In the genomic region with DNA sequence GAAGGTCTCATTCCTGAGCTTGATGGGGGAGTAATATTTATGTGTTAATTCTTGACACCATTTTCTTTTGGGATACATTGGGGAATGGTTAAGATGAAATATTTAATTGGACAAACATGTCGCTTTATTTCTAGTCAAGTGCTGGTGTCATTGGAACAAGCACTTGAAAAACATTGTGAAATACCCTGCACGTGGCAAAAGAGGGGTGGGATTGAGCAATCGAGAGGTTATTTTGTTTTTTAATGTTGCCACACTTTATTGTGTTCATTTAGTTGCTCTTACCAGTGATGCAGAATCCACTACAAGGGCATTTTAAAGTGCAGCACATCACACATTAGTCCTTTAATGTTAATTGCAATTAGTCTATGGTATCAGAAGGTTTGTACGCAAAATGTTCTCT, we compare ENCODE assay signal across 24 mouse cellular contexts.
DNase-seq lines count a peak whose midpoint lies in the region; ATAC-seq and TF ChIP-seq lines count a peak whose summit lies in the region.
"Had no signal": no experiment of that assay in that cellular context is flagged by ENCODE, and none has a peak within 500 bp of the region (broad histone marks: within the 10 kb centered on the region; RNA-seq: fewer than 3 reads in every experiment).

No protein-coding gene starts in this region.

- H3K27me3 ChIP-seq in midbrain, embryonic 11.5 days (ENCODE audit: control insufficient read depth, insufficient read depth, low read length) = no peaks in the 10 kb centered on the region
- no peaks in the 10 kb centered on the region for H3K27me3 ChIP-seq in midbrain, embryonic 14.5 days (ENCODE audit: control insufficient read depth, insufficient read depth, low read length)
- H3K27me3 ChIP-seq: forebrain, embryonic 15.5 days; heart, embryonic 13.5 days; hindbrain, embryonic 13.5 days; liver, embryonic 12.5 days; neural tube, embryonic 13.5 days had no signal

- intact Hi-C loops in left cerebral cortex, adult 2 months (cut with DNase I) = loop anchor here (10.0 kb wide), 1 partner anchor 1118 kb away; no protein-coding TSS in a partner anchor
- intact Hi-C loops in left cerebral cortex, postnatal 25 days (cut with DNase I) = no loop called here

- ATAC-seq in midbrain, embryonic 11.5 days (ENCODE audit: low FRiP score) = no peak
- ATAC-seq in midbrain, embryonic 14.5 days (ENCODE audit: low FRiP score, low TSS enrichment) = no peak
- ATAC-seq: forebrain, embryonic 15.5 days; liver, embryonic 12.5 days; midbrain, embryonic 16.5 days had no signal

- H3K27ac ChIP-seq in left cerebral cortex, adult 2 months = peak overlapping the region; percentile 67
- no peak overlapping the region for H3K27ac ChIP-seq in midbrain, embryonic 11.5 days (ENCODE audit: low read depth, low read length)
- no peak overlapping the region for H3K27ac ChIP-seq in midbrain, embryonic 14.5 days (replicated peaks; ENCODE audit: low read depth, low read length)
- H3K27ac ChIP-seq: embryonic facial prominence, embryonic 10.5 days; forebrain, embryonic 15.5 days; heart, adult 2 months; heart, embryonic 13.5 days; hindbrain, embryonic 13.5 days; liver, embryonic 12.5 days; neural tube, embryonic 13.5 days had no signal

- no peaks in the 10 kb centered on the region for H3K9me3 ChIP-seq in midbrain, embryonic 11.5 days (ENCODE audit: control insufficient read depth, low read length)
- H3K9me3 ChIP-seq in midbrain, embryonic 14.5 days (ENCODE audit: control insufficient read depth, low read length) = no peaks in the 10 kb centered on the region
- H3K9me3 ChIP-seq: embryonic facial prominence, embryonic 10.5 days; forebrain, embryonic 15.5 days; heart, embryonic 13.5 days; hindbrain, embryonic 13.5 days; liver, embryonic 12.5 days; neural tube, embryonic 13.5 days had no signal

- no peak overlapping the region for H3K4me2 ChIP-seq in midbrain, embryonic 11.5 days
- H3K4me2 ChIP-seq in midbrain, embryonic 14.5 days (ENCODE audit: low read length) = no peak overlapping the region
- H3K4me2 ChIP-seq: forebrain, embryonic 15.5 days; heart, embryonic 13.5 days; hindbrain, embryonic 13.5 days; liver, embryonic 12.5 days; lung, embryonic 14.5 days; neural tube, embryonic 13.5 days had no signal

- WGBS in midbrain, embryonic 11.5 days = 86% methylated on average over 4 of the region's 4 CpGs
- WGBS in midbrain, embryonic 14.5 days = 91% methylated on average over 4 of the region's 4 CpGs

- H3K4me1 ChIP-seq in midbrain, embryonic 11.5 days (ENCODE audit: control insufficient read depth, insufficient read depth, low read length) = no peaks in the 10 kb centered on the region
- no peaks in the 10 kb centered on the region for H3K4me1 ChIP-seq in midbrain, embryonic 14.5 days (ENCODE audit: control insufficient read depth, insufficient read depth, low read length)
- H3K4me1 ChIP-seq: embryonic facial prominence, embryonic 10.5 days; forebrain, embryonic 15.5 days; heart, embryonic 13.5 days; hindbrain, embryonic 13.5 days; liver, embryonic 12.5 days; neural tube, embryonic 13.5 days had no signal

- no peak overlapping the region for H3K4me3 ChIP-seq in left cerebral cortex, adult 2 months
- H3K4me3 ChIP-seq in midbrain, embryonic 11.5 days (ENCODE audit: low read depth, low read length) = no peak overlapping the region
- no peak overlapping the region for H3K4me3 ChIP-seq in midbrain, embryonic 14.5 days (replicated peaks; ENCODE audit: low read depth, low read length)
- H3K4me3 ChIP-seq: embryonic facial prominence, embryonic 10.5 days; forebrain, embryonic 15.5 days; heart, adult 2 months; heart, embryonic 13.5 days; hindbrain, embryonic 13.5 days; liver, embryonic 12.5 days; myocyte; neural tube, embryonic 13.5 days had no signal

- no peaks in the 10 kb centered on the region for H3K36me3 ChIP-seq in midbrain, embryonic 11.5 days (ENCODE audit: control insufficient read depth, insufficient read depth, low read length)
- H3K36me3 ChIP-seq in midbrain, embryonic 14.5 days (ENCODE audit: control insufficient read depth, insufficient read depth, low read length) = no peaks in the 10 kb centered on the region
- H3K36me3 ChIP-seq: embryonic facial prominence, embryonic 10.5 days; forebrain, embryonic 15.5 days; heart, embryonic 13.5 days; hindbrain, embryonic 13.5 days; liver, embryonic 12.5 days; neural tube, embryonic 13.5 days had no signal

- no peak for TF ChIP-seq CTCF in left cerebral cortex, adult 2 months (IDR thresholded peaks at IDR 0.05)

- peak; percentile 51 for DNase-seq in adrenal gland, adult 2 months
- DNase-seq in adrenal gland, adult 8-10 months = no peak
- DNase-seq in left cerebral cortex, adult 2 months (ENCODE audit: extremely low spot score in 1 of 2, low spot score in 2 of 2) = peak in 1 of 2 experiments; percentile 3
- DNase-seq in left cerebral cortex, postnatal 25 days (ENCODE audit: low spot score in 2 of 2) = no peak
- peak; percentile 73 for DNase-seq in midbrain, embryonic 11.5 days (ENCODE audit: low spot score, missing footprints)
- no peak for DNase-seq in midbrain, embryonic 14.5 days
- no peak for DNase-seq in thymus, adult 18-20 months
- DNase-seq: adrenal gland, postnatal 25 days; cerebellum, adult 9-10 months; gastrocnemius, postnatal 10 days; heart, postnatal 14 days; kidney, adult 18-20 months; lung, embryonic 14.5 days; retina, postnatal 1 day; thymus, postnatal 25 days had no signal

- no peak overlapping the region for H3K9ac ChIP-seq in midbrain, embryonic 11.5 days (ENCODE audit: low read length)
- H3K9ac ChIP-seq in midbrain, embryonic 14.5 days (replicated peaks; ENCODE audit: low read length) = no peak overlapping the region
- H3K9ac ChIP-seq: forebrain, embryonic 15.5 days; heart, embryonic 13.5 days; hindbrain, embryonic 13.5 days; liver, embryonic 12.5 days; lung, embryonic 14.5 days; neural tube, embryonic 13.5 days had no signal

Comparison
In these comparisons a context has a peak if more than half of its experiments do, and no peak if none do; other contexts are left out.
1. DNase-seq: peak in adrenal gland, adult 2 months (single experiment) and midbrain, embryonic 11.5 days (single experiment); none in adrenal gland, adult 8-10 months (single experiment), left cerebral cortex, postnatal 25 days (0 of 2), midbrain, embryonic 14.5 days (single experiment) and thymus, adult 18-20 months (0 of 2).